Mouse (Mus musculus) megakaryocyte, embryonic 14.5 days (primary cell): ENCODE measurements around the gene Krt39.

Experiments used
- FLI1 ChIP-seq: IDR thresholded peaks from 2 replicates; pipeline ENCODE4 v1.6.1; 2012; ENCODE audit warnings: low read length, inconsistent platforms, mixed read lengths
- GATA1 ChIP-seq: IDR thresholded peaks from 3 replicates; pipeline ENCODE4 v1.6.1; 2012; ENCODE audit warnings: mixed read lengths, low read length, inconsistent platforms, borderline replicate concordance

DNA sequence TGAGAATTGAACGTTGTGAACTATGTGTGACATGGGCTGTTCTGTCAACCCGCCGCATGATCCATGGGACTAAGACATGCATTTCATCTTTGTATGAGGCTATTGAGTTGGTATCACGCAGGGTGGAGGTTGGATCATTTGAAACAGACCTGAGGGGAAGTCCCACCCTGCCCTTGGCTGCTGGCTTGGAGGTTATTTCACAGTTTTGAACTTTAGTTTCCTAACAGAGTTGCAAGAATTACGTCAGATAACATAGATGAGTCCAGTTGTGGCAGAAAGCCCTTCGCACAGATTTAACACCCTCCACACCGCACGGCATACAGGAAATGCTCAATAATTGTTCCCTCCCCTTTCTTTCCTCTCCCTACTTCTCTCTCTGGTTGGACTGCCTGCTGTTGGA, 30.1 kb downstream of the Krt39 start:
- TF ChIP-seq FLI1 (no peak), GATA1 (no peak)
